Mouse (Mus musculus) layer of hippocampus, adult 11-12 months (tissue): ENCODE data around the gene Zfp61.
"Not testable (repeated sequence)": the region's sequence is repeated elsewhere in the genome, so short reads cannot be mapped to it uniquely, and the experiment has no call there.

Source experiments
- DNase-seq: peaks from one replicate; pipeline ENCODE4 v3.0.0; 2022; ENCODE audit warnings: low spot score

Gene Zfp61

DNA sequence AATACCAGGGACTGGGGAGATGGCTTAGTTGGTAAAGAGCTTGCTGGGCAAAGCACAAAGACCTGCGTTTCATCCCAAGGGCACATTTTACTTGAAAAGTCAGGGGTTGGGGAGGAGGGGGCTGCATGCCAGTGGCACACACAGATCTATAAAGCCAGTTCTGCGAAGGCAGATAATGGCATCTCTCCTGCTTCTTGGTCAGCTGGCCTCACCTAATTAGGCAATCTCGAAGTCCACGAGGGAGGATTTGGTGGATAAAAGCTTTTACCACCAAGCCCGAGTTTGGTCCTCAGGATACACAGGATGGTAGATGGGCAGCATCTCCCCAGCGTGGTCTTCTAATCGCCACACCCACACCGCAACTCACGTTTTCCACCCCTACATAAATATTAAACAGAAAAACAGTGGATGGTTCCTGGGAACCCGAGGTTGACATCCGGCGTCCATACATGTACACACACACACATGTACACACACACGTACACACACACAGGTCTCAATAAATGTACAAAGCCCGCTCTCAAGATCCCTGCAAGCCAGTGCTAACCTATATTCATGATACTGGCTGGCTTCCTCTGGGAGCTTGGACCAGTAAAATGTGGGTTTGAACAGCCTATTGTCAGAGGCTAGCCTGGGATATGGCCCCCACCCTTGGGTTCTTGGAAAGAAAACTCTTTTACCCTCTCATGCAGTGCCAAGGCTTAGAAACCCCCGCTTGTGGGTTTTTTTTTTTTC lies 3.5 kb downstream of the Zfp61 start:
- DNase-seq: no peak

DNA sequence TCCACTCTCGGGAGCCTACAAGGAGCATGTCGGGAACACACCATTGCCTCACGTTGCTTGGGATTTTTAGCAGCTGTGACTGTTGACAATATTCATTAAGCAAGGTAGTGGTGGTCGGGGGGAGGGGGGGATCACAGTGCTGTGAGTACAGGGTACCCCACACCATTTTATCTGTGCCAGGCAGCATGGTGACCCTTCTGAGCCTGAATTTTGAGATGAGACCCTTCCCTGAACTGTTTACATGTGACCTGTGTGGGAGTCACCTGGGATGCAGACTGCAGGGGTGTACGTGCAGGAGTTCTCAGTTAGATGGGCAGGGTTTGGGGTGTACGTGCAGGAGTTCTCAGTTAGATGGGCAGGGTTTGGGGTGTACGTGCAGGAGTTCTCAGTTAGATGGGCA lies 4.6 kb downstream of the Zfp61 start:
- no peak for DNase-seq

DNA sequence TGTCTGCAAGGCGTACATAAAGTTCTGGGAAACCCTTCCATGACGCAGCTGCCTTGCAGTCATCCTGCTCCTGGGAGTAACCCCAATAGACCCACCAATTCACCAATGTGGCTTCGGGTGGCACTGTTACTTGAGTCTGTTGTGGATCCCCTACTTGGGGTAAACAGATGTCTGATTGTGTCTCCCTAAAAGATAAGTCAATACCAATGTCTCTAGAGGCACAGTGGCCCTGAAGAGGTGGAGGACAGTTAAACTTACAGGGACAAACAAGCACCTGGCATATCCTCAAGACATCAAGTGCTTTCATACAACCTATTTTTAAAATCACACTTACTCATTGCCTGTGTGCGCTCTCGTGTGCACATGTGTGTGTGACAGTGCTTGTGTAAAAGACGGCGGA lies 5.7 kb downstream of the Zfp61 start:
- no peak for DNase-seq

DNA sequence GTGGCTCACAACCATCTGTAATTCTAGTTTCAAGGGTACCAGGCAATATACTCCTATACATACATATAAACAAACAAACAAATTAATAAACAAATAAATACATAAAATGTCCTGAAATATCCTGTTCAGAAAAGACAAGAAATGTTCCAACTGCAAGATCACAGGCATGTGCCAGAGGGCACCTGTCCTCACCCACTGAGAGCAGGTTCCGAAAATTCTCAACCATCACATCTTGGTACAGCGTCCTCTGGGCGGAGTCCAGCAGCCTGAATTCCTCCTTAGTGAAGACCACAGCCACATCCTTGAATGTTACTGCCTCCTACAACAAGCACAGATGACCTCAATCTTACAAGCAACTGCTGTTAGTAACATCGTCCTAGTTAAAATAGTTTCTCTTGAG lies 6.3 kb downstream of the Zfp61 start:
- DNase-seq: no peak

DNA sequence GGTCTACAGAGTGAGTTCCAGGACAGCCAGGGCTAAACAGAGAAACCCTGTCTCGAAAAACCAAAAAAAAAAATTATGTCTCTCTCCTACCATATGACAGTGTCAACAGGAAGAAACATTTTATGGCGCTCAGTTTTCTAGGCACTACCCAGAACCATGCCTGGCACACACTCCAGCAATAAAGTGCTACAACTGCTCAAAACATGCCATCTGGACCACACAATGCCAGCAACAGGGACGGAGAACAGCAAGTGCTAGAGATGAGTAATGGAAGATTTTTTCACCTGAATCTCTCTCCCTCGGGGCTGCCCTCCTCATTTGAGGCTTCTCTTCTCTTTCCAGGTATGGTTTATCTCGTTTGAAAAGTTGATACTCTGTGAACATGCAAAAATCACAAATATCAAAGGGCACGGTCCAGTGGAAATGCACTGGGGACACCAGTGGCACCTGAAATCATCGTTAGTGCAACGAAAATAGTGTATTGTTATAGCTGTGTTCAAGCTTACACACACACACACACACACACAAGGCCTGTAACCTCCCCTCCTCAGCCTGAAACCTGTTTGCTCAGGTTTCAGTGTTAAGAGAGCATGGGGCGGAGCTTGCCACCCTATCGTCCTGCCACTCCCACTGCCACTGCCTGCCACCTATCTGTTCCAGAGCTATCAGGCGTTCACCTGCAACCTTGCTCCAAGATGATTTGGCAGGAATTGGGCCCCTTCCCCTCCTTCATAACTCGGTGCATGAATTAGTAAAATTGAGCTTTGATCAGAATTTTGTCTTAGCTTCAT lies 7.8 kb downstream of the Zfp61 start:
- no peak for DNase-seq

DNA sequence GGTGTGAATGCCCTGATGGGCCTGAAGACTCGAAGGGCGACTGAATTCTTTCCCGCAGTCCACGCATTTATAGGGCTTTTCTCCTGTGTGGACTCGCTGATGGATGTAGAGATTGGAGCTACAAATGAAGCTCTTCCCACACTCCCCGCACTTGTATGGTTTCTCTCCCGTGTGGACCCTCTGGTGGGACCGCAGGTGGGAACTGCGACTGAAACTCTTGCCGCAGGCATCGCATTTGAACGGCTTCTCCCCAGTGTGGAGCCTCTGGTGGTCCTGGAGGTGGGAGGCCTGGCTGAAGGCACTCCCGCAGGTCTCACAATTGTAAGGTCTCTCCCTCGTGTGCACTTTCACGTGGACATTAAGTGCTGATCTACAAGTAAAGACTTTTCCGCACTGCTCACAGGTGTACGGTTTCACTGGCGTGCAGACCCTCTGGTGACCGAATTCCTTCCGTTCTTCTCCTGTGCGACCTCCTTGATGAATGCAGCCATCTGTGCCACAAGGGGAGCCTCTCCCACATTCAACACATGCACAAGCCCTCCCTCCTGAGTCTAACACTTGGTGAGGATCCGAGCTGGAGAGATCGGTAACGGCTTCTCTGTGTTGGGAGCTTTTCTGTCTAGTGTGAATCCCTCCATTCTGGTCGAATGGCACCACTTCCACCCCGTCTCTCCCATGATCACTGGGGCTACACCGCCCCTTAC lies 9.5 kb downstream of the Zfp61 start:
- DNase-seq: no peak

DNA sequence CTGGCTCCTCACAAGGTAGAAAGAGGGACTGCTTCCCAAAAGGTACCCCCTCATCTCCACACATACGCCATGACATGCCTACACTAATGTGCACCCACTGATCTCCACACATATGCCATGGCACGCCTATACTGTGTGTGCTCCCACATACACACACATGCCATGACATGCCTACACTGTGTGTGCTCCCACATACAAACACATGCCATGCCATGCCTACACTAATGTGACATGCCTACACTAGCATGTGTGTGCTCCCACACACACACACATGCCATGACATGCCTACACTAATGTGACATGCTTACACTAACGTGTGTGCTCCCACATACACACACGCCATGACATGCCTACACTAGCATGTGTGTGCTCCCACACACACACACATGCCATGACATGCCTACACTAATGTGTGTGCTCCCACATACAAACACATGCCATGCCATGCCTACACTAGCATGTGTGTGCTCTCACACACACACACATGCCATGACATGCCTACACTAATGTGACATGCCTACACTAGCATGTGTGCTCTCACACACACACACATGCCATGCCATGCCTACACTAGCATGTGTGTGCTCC lies 10.8 kb downstream of the Zfp61 start:
- DNase-seq: no peak

DNA sequence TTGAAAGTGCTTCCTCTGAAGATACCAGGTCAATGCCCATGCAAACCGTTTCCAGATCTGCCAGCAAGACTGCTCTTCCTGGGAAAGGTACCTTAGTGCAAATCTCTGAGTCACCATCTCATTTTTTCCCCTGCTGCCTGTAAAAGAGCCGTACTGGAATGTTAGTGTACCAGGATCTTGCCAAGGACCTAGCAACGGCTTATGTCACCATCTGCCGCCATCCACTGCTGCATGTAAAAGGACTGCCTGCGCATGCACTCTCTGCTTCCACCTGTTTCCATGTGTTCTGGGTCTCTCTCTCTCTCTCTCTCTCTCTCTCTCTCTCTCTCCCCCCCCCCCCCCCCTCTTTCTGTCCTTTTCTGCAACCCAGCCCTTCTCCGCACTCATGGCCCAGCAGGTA lies 12.5 kb downstream of the Zfp61 start:
- DNase-seq: no peak

DNA sequence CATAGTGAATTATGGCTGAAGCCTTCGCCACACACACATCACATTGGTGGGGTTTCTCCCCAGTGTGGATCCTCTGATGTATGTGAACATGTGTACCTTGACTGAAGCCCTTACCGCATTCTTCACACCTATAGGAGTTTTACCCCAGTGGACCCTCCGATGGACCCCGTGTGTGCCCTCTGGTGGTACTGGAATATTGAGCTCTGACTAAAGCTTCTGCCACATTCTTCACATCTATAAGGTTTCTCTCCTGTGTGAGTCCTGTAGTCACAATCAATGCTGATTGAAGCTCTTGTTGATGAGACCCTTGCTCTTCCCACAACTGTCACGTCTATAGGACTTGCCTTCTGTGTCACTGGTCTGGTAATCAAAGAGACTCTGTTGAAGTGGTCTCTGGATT lies 13.4 kb downstream of the Zfp61 start:
- no peak for DNase-seq

DNA sequence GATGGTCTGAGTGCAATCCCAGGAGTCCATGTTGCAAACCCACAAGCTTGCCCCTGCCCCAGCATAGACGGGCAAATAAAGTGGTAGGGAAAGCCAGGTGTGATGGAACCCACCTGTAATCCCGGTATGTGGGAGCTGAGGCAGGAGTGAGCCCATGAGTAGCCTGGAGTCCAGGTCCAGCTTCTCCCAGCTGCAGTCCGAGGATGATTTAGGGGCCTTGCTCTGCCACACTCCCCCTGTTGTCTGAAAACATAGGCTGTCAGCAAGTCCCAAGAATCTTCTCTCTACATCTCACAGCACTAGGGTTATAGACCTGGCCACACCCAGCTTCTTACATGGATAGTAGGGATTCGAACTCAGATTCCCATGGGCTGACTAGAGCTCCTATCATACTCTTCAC lies 14.1 kb downstream of the Zfp61 start:
- DNase-seq: no peak

DNA sequence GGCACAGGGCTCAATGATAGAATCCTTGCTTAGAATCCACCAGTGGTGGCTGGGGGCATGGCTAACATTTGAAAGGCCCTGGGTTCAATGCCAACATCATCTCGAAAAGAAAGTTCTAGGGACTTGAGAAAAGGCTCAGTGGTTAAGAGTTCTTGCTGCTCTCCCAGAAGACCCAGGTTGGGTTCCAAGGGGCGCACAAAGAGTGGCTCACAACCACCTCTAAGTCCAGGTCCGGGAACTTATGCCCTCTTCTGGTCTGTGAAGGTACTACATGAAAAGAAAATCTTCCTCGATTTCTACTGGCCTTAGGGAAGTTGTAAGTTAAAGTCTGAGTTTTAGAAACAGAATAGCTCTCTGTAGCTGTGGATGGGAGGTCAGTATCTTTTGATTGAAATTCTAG lies 14.9 kb downstream of the Zfp61 start:
- DNase-seq: no peak

DNA sequence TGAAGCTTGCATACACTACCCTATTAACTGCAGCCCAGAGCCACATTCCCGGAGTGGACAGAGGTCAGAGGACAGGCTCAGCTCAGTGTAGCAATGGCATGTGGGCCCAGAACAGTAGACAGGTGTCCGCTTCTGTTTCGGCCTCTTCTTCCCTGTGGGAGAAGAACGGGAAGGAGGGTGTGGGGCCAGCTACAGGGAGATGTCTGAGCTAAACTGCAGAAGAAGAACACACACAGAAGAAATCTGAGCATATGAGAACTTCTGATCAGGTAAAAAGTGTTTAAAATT lies 20.2 kb downstream of the Zfp61 start:
- no peak for DNase-seq

DNA sequence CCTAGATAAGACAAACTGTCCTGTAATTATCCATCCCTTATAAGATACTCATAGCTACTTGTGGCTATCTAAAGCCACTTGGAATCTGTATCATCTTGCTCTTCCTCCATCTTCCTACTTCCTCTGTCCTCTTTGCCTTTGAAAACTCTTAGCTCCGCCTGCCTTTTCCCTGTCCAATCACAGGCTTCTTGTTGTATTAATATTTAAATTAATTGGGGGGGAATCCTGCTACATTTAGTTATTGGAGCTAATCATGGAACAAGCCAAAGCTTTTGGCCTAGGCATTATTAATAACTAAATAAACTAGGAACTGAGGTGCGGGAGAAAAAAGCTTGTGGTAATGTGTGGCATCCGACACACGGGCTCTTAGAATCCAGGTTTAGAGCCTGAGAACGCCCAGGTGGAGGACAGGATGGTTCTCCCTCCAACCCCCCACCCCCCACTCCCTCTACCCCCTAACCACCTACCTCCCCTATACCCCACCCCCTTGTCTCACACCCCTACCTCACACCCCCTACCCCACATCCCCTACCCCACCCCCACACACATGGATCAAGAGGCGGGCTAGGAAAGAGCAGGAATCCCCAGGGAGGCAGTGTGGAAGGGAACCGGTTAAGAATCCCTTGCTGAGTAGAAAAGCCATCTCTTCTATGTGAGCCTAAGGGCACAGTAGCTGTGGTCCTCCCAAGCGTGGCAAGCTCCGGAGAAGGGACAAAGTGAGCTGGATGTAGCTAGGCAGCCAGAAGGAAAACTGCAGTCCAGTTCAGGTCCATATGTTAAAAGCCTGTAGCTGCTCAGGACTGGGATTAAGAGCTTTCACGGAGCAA lies 20.8 kb downstream of the Zfp61 start:
- no peak for DNase-seq

DNA sequence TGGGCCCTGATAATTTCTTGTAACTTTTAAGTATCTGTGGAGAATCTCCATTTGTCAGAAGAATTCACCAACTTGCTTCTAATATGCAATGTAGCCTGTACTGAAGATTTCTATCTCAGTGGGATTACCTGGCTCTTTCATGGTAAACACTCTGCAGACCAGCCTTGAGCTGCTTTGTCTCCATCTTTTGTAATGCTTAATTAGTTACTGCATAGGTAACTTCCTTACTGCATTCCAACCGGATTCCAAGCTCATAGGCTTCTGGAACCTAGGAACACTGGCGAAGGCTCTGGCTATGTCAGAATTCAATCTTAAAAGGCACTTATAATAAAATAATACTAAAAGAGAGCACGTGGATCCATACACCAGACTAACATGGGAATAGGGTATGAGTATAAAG lies 22.3 kb downstream of the Zfp61 start:
- DNase-seq: not testable (repeated sequence)

DNA sequence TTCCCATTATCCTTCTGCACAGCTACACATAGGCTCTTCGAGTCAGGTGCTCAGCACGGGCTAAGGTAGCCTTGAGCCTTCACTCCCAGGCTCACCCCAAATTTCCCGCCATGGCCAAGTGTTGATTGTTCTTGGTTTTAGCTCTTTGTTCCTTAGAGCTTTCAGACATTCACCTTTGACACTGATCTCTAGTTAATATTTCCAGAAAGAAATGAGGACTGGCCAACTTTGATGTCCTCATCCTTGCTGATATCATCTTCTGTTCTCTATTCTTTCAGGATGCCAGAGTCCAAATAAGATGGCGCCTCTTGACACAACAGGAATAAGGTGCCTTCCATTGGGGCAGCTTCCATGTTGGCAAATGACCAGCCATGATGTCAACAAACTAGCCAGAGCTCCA lies 26.6 kb downstream of the Zfp61 start:
- DNase-seq: no peak

DNA sequence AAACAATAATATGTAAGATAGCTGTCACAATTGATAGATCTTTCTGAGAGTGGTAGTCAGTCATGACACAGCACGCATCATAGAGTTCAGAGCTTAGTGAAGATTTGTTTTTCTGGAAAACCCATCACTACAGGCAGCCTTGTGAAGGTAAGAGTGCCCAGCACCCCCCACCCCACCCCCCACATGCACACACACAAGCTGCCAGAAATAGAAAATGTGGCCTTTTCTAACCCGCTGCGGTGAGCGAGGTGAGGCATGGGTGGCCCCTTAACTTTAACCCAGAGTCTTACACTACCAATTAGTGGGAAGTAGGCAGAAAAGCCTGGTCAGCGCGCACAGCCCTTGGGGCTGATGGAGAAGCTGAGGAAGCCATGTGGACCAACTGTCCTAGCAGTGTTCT lies 29.8 kb downstream of the Zfp61 start:
- no peak for DNase-seq

DNA sequence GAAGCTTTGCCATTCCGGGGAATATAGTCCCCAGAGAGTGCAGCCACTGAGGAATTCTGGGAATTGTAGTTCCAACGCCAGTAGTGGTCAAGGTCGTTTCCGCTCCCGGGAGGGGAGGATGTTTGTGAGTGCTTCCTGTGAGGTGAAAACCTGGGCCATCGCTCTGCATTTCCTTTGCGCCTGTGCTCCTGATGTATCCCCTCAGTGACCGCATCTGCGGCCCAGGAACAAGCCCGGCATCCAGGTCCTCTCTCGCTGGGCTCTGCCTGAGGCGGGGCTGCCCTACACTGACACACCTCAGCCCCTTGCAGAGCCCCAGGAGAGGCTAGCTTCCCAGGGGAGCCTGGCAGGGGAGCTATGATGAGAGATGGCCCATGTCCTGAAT lies 30.8 kb downstream of the Zfp61 start, which contains the start of gene Zfp93:
Gene Zfp93 (plus strand): TSS at position 133 of the 385 bp plus-strand sequence.
- peak; percentile 85 for DNase-seq

DNA sequence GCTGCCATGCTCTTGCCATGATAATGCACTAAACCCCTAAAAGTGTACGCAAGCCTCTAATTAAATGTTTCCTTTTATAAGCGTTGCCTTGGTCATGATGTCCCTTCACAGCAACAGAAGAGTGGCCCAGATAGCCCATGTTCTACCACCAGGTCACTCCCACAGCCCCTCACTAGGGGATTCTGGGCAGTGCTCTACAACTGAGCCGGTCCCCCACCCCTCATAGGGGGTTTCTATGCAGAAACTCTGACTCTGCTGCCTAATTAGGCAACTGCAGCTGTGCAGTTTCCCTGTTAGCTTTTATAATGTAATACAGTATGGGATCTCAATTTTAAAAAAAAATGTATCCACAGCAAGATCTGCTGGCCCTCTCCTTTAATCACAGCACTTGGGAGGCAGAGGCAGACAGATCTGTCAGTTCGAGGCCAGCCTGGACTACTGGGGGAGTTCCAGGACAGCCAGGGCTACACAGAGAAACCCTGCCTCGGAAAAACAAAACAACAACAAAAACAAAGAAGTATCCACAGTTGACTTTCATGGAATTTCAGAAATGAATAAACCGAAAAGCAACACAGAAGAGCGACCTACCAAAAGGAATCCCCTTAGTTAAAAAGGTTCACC lies 31.3 kb downstream of the Zfp61 start:
- no peak for DNase-seq

DNA sequence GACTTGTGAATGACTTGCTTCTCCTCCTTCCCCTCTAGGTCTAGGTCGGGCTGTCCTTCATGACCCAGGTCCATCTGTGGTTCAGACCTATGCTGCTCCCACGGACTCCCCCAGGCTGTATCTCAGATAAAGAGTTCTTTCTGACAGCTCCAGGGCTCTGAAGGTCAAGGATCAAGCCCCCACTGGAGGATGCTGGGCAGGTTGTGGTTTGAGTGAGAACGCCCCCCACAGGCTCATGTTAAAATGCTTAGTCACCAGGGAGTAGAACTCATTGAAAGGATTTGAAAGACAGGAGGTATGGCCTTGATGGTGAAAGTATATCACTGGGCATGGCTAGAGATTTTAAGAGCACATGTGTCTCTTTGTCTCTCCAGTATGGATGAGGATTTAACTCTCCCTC lies 31.8 kb downstream of the Zfp61 start:
- DNase-seq: no peak

DNA sequence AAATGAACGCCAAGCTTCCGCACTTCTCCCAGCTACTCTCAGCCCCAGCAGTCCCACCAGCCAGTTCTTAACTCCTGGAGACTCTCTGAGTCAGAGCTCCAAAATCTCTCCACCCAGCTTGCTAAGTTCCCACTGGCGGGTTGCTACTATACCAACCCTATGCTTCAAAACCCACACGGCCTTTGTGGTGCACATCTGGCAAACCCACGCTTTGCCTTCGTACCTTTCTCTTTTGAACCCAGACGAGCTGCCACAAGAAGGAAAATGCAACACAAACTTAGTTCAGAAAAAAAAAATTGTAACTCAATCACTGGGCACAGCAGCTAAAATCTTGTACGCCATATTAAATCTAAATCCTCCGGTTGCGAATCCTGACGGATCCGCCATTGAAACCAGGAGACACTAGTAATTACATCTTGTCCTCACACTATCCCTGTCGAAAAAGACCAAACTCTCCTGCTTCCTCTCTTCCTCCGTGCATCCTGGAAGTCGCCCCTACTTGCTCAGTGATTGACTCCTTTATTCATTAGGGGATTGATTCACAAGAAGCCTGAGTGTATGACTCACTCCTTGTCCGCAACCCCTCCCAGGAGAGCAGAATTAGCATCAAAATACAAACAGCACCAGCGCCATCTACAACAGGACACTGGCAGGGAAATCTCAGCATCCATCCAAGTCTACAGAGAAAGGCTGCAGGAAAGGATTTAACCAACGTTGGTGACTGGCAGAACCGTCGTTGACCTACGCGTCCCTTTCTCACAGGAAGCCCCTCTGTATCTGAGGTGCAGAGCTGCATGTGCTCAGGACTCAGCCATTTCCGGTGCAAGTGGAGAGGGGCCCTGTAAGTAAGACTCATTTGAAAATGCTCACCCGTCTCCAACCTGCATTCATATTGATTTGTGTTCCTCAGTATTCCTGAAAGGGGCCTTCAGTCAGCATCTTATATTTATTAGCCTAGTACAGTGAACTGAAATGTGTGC lies 32.6 kb downstream of the Zfp61 start:
- no peak for DNase-seq

DNA sequence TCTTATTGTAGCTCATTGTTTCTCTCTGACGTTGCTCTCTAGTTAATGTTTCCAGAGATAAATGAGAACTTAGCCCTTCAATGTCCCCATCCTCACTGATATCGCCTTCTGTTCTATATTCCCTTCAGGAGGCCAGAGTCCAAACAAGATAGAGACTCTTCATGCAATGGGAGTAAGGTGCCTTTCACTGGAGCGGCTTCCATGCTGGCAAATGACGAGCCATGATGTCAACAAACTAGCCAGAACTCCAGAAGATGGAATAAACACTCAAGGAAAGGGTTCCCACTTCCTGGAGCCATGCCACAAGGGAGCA lies 41.1 kb downstream of the Zfp61 start:
- no peak for DNase-seq
